Mouse (Mus musculus) layer of hippocampus, postnatal 36 days (tissue): ENCODE measurements at regions not wholly inside any gene's neighbourhood (a gene's known extent, or its start where the extent isn't known, plus 50 kb on each side); places are given as distances from the start of the nearest gene placed in this dataset.
"Not testable (repeated sequence)": the region's sequence is repeated elsewhere in the genome, so short reads cannot be mapped to it uniquely, and the experiment has no call there.

ENCODE experiments used
- DNase-seq, 2 experiments: peaks; one replicate each; pipeline ENCODE4 v3.0.0; 2022

GRCm38 (mm10) chr3:113105979-113106378 is 152.7 kb downstream of the Amy2a5 start:
- DNase-seq = no peak

- not testable (repeated sequence) for DNase-seq
Observed at GRCm38 (mm10) chr3:113090850-113091249, 167.8 kb downstream of the Amy2a5 start.

- DNase-seq = peak; percentile 23 to 30
Observed at GRCm38 (mm10) chr3:113080704-113081103, 177.9 kb downstream of the Amy2a5 start.
